8 mouse cellular contexts compared by ENCODE assay signal in genomic region chr9:44066785-44067225, GRCm38 (mm10). TPM values are rescaled to one million over a fixed set of nuclear protein-coding genes. Genes with fewer than 3 reads are reported as not detected.
DNase-seq lines count a peak whose midpoint lies in the region; ATAC-seq lines count a peak whose summit lies in the region.

TSS of gene Usp2 (plus strand) at chr9:44067021.

- H3K9me3 ChIP-seq in heart, embryonic 13.5 days = no peaks in the 10 kb centered on the region
- no peaks in the 10 kb centered on the region for H3K9me3 ChIP-seq in liver, embryonic 12.5 days (replicated peaks)
- H3K9me3 ChIP-seq in stomach, embryonic 16.5 days (replicated peaks; ENCODE audit: control insufficient read depth, low read length) = no peaks in the 10 kb centered on the region

- peak within 1 kb of the TSS; percentile 78 for H3K4me2 ChIP-seq in heart, embryonic 13.5 days
- H3K4me2 ChIP-seq in liver, embryonic 12.5 days = peak within 1 kb of the TSS; percentile 93
- H3K4me2 ChIP-seq in stomach, embryonic 16.5 days (ENCODE audit: low read depth, low read length) = peak within 1 kb of the TSS; percentile 76

- DNase-seq in CD4-positive, CD25-positive, alpha-beta regulatory T cell, adult 2 months (ENCODE audit: low read depth, low spot score) = peak; percentile 98
- peak; percentile 56 for DNase-seq in fat pad, adult 2 months (ENCODE audit: extremely low read depth, low read depth, low spot score)
- peak; percentile 99 for DNase-seq in kidney, postnatal 10 days
- peak; percentile 100 for DNase-seq in neural tube, embryonic 10.5 days (ENCODE audit: extremely low spot score, low spot score)

- H3K27ac ChIP-seq in brown adipose tissue, adult 24 weeks (replicated peaks; ENCODE audit: low read depth, low read length) = peak within 1 kb of the TSS; percentile 79
- H3K27ac ChIP-seq in heart, embryonic 13.5 days (replicated peaks) = peak within 1 kb of the TSS; percentile 8
- H3K27ac ChIP-seq in liver, embryonic 12.5 days = 0 out of 2 replicates have a peak within 1 kb of the TSS, but pooled peaks have one; percentile 25
- no peak within 1 kb of the TSS for H3K27ac ChIP-seq in stomach, embryonic 16.5 days (ENCODE audit: low read length)

- peak; percentile 84 for ATAC-seq in heart, embryonic 13.5 days (ENCODE audit: extremely low read depth, insufficient number of reproducible peaks, low FRiP score, low TSS enrichment)
- ATAC-seq in liver, embryonic 12.5 days = peak; percentile 91
- peak; percentile 98 for ATAC-seq in stomach, embryonic 16.5 days (ENCODE audit: insufficient read depth, low FRiP score)

- H3K9ac ChIP-seq in heart, embryonic 13.5 days = peak within 1 kb of the TSS; percentile 78
- peak within 1 kb of the TSS; percentile 66 for H3K9ac ChIP-seq in liver, embryonic 12.5 days
- H3K9ac ChIP-seq in stomach, embryonic 16.5 days (ENCODE audit: low read length) = peak within 1 kb of the TSS; percentile 68

- H3K27me3 ChIP-seq in heart, embryonic 13.5 days (replicated peaks) = no peaks in the 10 kb centered on the region
- peaks cover 25% of the 10 kb centered on the region for H3K27me3 ChIP-seq in liver, embryonic 12.5 days (replicated peaks)
- H3K27me3 ChIP-seq in stomach, embryonic 16.5 days (ENCODE audit: control insufficient read depth, insufficient read depth, low read length) = no peaks in the 10 kb centered on the region

- peak within 1 kb of the TSS; percentile 78 for H3K4me3 ChIP-seq in brown adipose tissue, adult 24 weeks (ENCODE audit: insufficient read depth, low read depth, low read length)
- peak within 1 kb of the TSS; percentile 58 for H3K4me3 ChIP-seq in heart, embryonic 13.5 days
- peak within 1 kb of the TSS; percentile 60 for H3K4me3 ChIP-seq in liver, embryonic 12.5 days
- peak within 1 kb of the TSS; percentile 47 for H3K4me3 ChIP-seq in stomach, embryonic 16.5 days (replicated peaks; ENCODE audit: low read length)

- under 1% methylated on average over 38 of the region's 38 CpGs for WGBS in heart, embryonic 13.5 days
- WGBS in liver, embryonic 12.5 days (ENCODE audit: insufficient replicate concordance) = under 1% methylated on average over 38 of the region's 38 CpGs
- under 1% methylated on average over 38 of the region's 38 CpGs for WGBS in stomach, embryonic 16.5 days

- peaks cover 3% of the 10 kb centered on the region; the same call in 1 of the 2 replicates for H3K4me1 ChIP-seq in brown adipose tissue, adult 24 weeks (ENCODE audit: control insufficient read depth, insufficient read depth, insufficient read length, low read length)
- H3K4me1 ChIP-seq in heart, embryonic 13.5 days = peaks cover 44% of the 10 kb centered on the region
- peaks cover 40% of the 10 kb centered on the region for H3K4me1 ChIP-seq in liver, embryonic 12.5 days
- peaks cover 12% of the 10 kb centered on the region for H3K4me1 ChIP-seq in stomach, embryonic 16.5 days (ENCODE audit: control insufficient read depth, insufficient read depth, low read length)

- no peaks in the 10 kb centered on the region for H3K36me3 ChIP-seq in heart, embryonic 13.5 days
- no peaks in the 10 kb centered on the region for H3K36me3 ChIP-seq in liver, embryonic 12.5 days
- H3K36me3 ChIP-seq in stomach, embryonic 16.5 days (ENCODE audit: control insufficient read depth, insufficient read depth, low read length) = no peaks in the 10 kb centered on the region

RNA-seq across cellular contexts. Expression of gene Usp2, which starts in this region (rescaled TPM):
- 7.2 and 11.1 TPM in 2 replicates for polyA plus RNA-seq in brown adipose tissue, adult 24 weeks (2012; ENCODE audit: insufficient read depth, insufficient read length, missing spikeins)
- 48.5 and 66.0 TPM in 2 replicates for polyA plus RNA-seq in heart, embryonic 13.5 days (2015; fragmentation: Nextera tagmentation; extraction: Ambion mirVana)
- 1.8 and 3.9 TPM in 2 replicates for polyA plus RNA-seq in liver, embryonic 12.5 days (2016; fragmentation: Nextera tagmentation; extraction: Ambion mirVana)
- 16.1 and 21.5 TPM in 2 replicates for polyA plus RNA-seq in stomach, embryonic 16.5 days (2015; fragmentation: Nextera tagmentation; extraction: Ambion mirVana)
